Mouse (Mus musculus) cortical plate, adult 2 months (tissue): ENCODE data around the gene Zpbp.

ENCODE experiments used
- CTCF ChIP-seq: fragments of 200-500 bp; IDR thresholded peaks from 2 replicates; pipeline ENCODE4 v1.5.1; 2011; ENCODE audit warnings: mild to moderate bottlenecking, control low read depth, low read length; ENCODE audit not compliant: insufficient read depth; ENCODE audit errors: extremely low read depth
- POLR2A ChIP-seq: fragments of 200-500 bp; IDR thresholded peaks from 2 replicates; pipeline ENCODE4 v1.6.1; 2011; ENCODE audit warnings: mild to moderate bottlenecking, low read length, control low read depth; ENCODE audit not compliant: insufficient read depth; ENCODE audit errors: extremely low read depth

DNA sequence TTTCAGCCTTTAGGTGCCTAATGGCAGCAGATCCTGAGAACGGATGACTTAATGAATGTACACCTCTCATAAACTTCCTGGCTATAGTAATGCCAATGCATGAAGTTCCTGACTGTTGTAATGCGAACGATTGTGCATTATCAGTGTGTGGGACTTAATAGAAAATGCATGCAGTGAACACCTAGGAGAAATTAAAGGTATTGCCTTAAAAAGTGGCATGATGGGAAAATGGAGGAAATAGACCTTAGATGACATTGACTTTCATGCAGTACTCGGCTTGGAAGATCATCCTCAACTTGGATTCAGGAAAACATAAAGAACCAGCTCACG, 318 bp upstream of the Zpbp start:
- TF ChIP-seq CTCF: no peak
- no peak for TF ChIP-seq POLR2A
